Mouse (Mus musculus) forebrain, embryonic 11.5 days (tissue): ENCODE data around the gene Immp2l. TPM values are rescaled to one million over a fixed set of nuclear protein-coding genes. Genes with fewer than 3 reads are reported as not detected.

Source experiments
- ATAC-seq: fragments of 200-750 bp; cut with Nextera tagmentation; replicated peaks from 2 replicates; pipeline ENCODE4 v1.8.0; 2017; ENCODE audit warnings: moderate TSS enrichment; ENCODE audit not compliant: low FRiP score
- DNase-seq: peaks from one replicate; pipeline ENCODE4 v3.0.0-alpha.2; 2017; ENCODE audit warnings: low spot score
- H3K27ac ChIP-seq: fragments of 300-500 bp; sonication (generic); 2 replicates; pipeline ENCODE4 v1.5.1; 2014; ENCODE audit warnings: low read depth, low read length
- H3K27me3 ChIP-seq: fragments of 300-500 bp; sonication (generic); 2 replicates; pipeline ENCODE4 v1.6.1; 2014; ENCODE audit warnings: mild to moderate bottlenecking, low read length, mixed read lengths; ENCODE audit not compliant: control insufficient read depth, insufficient read depth
- H3K36me3 ChIP-seq: fragments of 300-500 bp; sonication (generic); 2 replicates; pipeline ENCODE4 v1.6.1; 2014; ENCODE audit warnings: mild to moderate bottlenecking, low read length, moderate library complexity, mixed read lengths; ENCODE audit not compliant: control insufficient read depth, insufficient read depth
- H3K4me1 ChIP-seq: fragments of 300-500 bp; sonication (generic); replicated peaks from 2 replicates; pipeline ENCODE4 v1.6.1; 2014; ENCODE audit warnings: low read length, mixed read lengths; ENCODE audit not compliant: control insufficient read depth, insufficient read depth
- H3K4me2 ChIP-seq: fragments of 300-500 bp; sonication (generic); 2 replicates; pipeline ENCODE4 v1.6.1; 2014; ENCODE audit warnings: low read depth, mild to moderate bottlenecking, low read length, moderate library complexity, mixed read lengths; ENCODE audit not compliant: severe bottlenecking
- H3K4me3 ChIP-seq: fragments of 300-500 bp; sonication (generic); 2 replicates; pipeline ENCODE4 v1.5.1; 2014; ENCODE audit warnings: low read depth, low read length
- H3K9ac ChIP-seq: fragments of 300-500 bp; sonication (generic); 2 replicates; pipeline ENCODE4 v1.6.1; 2014; ENCODE audit warnings: low read length
- H3K9me3 ChIP-seq: fragments of 300-500 bp; sonication (generic); 2 replicates; pipeline ENCODE4 v1.6.1; 2016; ENCODE audit warnings: low read length, mixed read lengths; ENCODE audit not compliant: control insufficient read depth
- WGBS: fragments of 180-500 bp; shearing (Covaris S2); extraction: QIAGEN DNeasy Blood & Tissue Kit; methylation state at CpG from one replicate; pipeline ENCODE4 v1.1.7; 2014; 5-methylcytosine and 5-hydroxymethylcytosine counted together
- polyA plus RNA-seq: library from polyadenylated mRNA; unstranded; fragments of >200 nt; fragmentation: Nextera tagmentation; extraction: Ambion mirVana; gene quantifications from 2 replicates; pipeline ENCODE4 v1.2.1, GENCODE M21; 2014

Gene Immp2l
- polyA plus RNA-seq, 1 experiment from 2014 or later: 10.9 TPM

- DNase-seq (no peak), ATAC-seq (peak; percentile 42; the same call in 1 of the 2 replicates)
- Histone ChIP-seq H3K4me2 (no peak overlapping the region), H3K9ac (no peak overlapping the region), H3K4me1 (no peaks in the 10 kb centered on the region), H3K27ac (no peak overlapping the region), H3K36me3 (no peaks in the 10 kb centered on the region), H3K9me3 (no peaks in the 10 kb centered on the region), H3K27me3 (no peaks in the 10 kb centered on the region), H3K4me3 (no peak overlapping the region)
- 89% methylated on average over 4 of the region's 4 CpGs for WGBS
These were observed 504.5 kb downstream of the Immp2l start for GRCm38 (mm10) chr12:41528410-41528809.

GRCm38 (mm10) chr12:41539989-41540388 lies 516.1 kb downstream of the Immp2l start:
- ATAC-seq: no peak
- no peaks in the 10 kb centered on the region for H3K36me3 ChIP-seq

GRCm38 (mm10) chr12:41551578-41551977 lies 527.7 kb downstream of the Immp2l start:
- H3K27me3 ChIP-seq: no peaks in the 10 kb centered on the region
- 86% methylated on average over 4 of the region's 4 CpGs for WGBS
- no peak overlapping the region for H3K4me3 ChIP-seq
- H3K9ac ChIP-seq: no peak overlapping the region
- H3K36me3 ChIP-seq: no peaks in the 10 kb centered on the region
- H3K27ac ChIP-seq: no peak overlapping the region
- ATAC-seq (no peak), DNase-seq (no peak)
- H3K9me3 ChIP-seq: no peaks in the 10 kb centered on the region
- no peak overlapping the region for H3K4me2 ChIP-seq
- H3K4me1 ChIP-seq: no peaks in the 10 kb centered on the region

More at GRCm38 (mm10) chr12:41539989-41540388, 516.1 kb downstream of the Immp2l start:
- Histone ChIP-seq H3K4me2 (no peak overlapping the region), H3K4me1 (no peaks in the 10 kb centered on the region), H3K27ac (no peak overlapping the region), H3K9ac (no peak overlapping the region), H3K4me3 (no peak overlapping the region), H3K9me3 (no peaks in the 10 kb centered on the region), H3K27me3 (no peaks in the 10 kb centered on the region)
- WGBS: 89% methylated on average over 5 of the region's 5 CpGs
- DNase-seq: no peak

- ATAC-seq: no peak
- H3K4me2 ChIP-seq: no peak overlapping the region
- H3K9ac ChIP-seq: no peak overlapping the region
- H3K9me3 ChIP-seq: no peaks in the 10 kb centered on the region
- H3K27ac ChIP-seq: no peak overlapping the region
- no peaks in the 10 kb centered on the region for H3K36me3 ChIP-seq
- peaks cover 7% of the 10 kb centered on the region; the same call in 1 of the 2 replicates for H3K4me1 ChIP-seq
- WGBS: 50% methylated on average over 3 of the region's 3 CpGs
- H3K27me3 ChIP-seq: no peaks in the 10 kb centered on the region
- no peak overlapping the region for H3K4me3 ChIP-seq
- no peak for DNase-seq
These were observed 533.9 kb downstream of the Immp2l start for GRCm38 (mm10) chr12:41557832-41558231.

GRCm38 (mm10) chr12:41558956-41559735 lies 535.3 kb downstream of the Immp2l start:
- Histone ChIP-seq H3K9ac (no peak overlapping the region), H3K27ac (peak overlapping the region; percentile 6; the same call in 1 of the 2 replicates), H3K4me2 (no peak overlapping the region), H3K9me3 (no peaks in the 10 kb centered on the region), H3K27me3 (no peaks in the 10 kb centered on the region), H3K36me3 (no peaks in the 10 kb centered on the region), H3K4me1 (peaks cover 7% of the 10 kb centered on the region; the same call in 1 of the 2 replicates), H3K4me3 (no peak overlapping the region)
- ATAC-seq (peak; percentile 87), DNase-seq (peak; percentile 50)
- WGBS: 8% methylated on average over 5 of the region's 5 CpGs

GRCm38 (mm10) chr12:41565540-41566432 lies 541.9 kb downstream of the Immp2l start:
- no peak overlapping the region for H3K27ac ChIP-seq
- H3K36me3 ChIP-seq: no peaks in the 10 kb centered on the region
- 25% methylated on average over 18 of the region's 18 CpGs for WGBS
- H3K4me1 ChIP-seq: peaks cover 4% of the 10 kb centered on the region
- ATAC-seq (peak; percentile 71), DNase-seq (peak; percentile 51)
- H3K4me2 ChIP-seq: no peak overlapping the region
- peak overlapping the region; percentile 37 for H3K9ac ChIP-seq
- no peaks in the 10 kb centered on the region for H3K9me3 ChIP-seq
- H3K27me3 ChIP-seq: no peaks in the 10 kb centered on the region
- no peak overlapping the region for H3K4me3 ChIP-seq

GRCm38 (mm10) chr12:41566433-41566794 lies 542.5 kb downstream of the Immp2l start:
- H3K9ac ChIP-seq: peak overlapping the region; percentile 37
- H3K9me3 ChIP-seq: no peaks in the 10 kb centered on the region
- no peaks in the 10 kb centered on the region for H3K36me3 ChIP-seq
- H3K4me1 ChIP-seq: peaks cover 4% of the 10 kb centered on the region
- DNase-seq (no peak), ATAC-seq (peak; percentile 24; the same call in 1 of the 2 replicates)
- H3K27ac ChIP-seq: no peak overlapping the region
- WGBS: 63% methylated on average over 1 of the region's 1 CpGs
- H3K27me3 ChIP-seq: no peaks in the 10 kb centered on the region
- H3K4me3 ChIP-seq: no peak overlapping the region
- H3K4me2 ChIP-seq: no peak overlapping the region

GRCm38 (mm10) chr12:41573754-41574153 lies 549.9 kb downstream of the Immp2l start:
- H3K27ac ChIP-seq: no peak overlapping the region
- H3K4me1 ChIP-seq: no peaks in the 10 kb centered on the region
- ATAC-seq (no peak), DNase-seq (no peak)
- no peak overlapping the region for H3K4me2 ChIP-seq
- H3K9ac ChIP-seq: no peak overlapping the region
- no peak overlapping the region for H3K4me3 ChIP-seq
- no peaks in the 10 kb centered on the region for H3K9me3 ChIP-seq
- 55% methylated on average over 3 of the region's 3 CpGs for WGBS
- H3K27me3 ChIP-seq: no peaks in the 10 kb centered on the region
- no peaks in the 10 kb centered on the region for H3K36me3 ChIP-seq
